Mouse (Mus musculus) embryonic facial prominence, embryonic 10.5 days (tissue): ENCODE measurements around the gene C1qtnf6. TPM values are rescaled to one million over a fixed set of nuclear protein-coding genes. Genes with fewer than 3 reads are reported as not detected.

ENCODE experiments used
- DNase-seq: peaks from one replicate; pipeline ENCODE4 v3.0.0-alpha.2; 2017; ENCODE audit warnings: low spot score
- H3K27ac ChIP-seq: fragments of 300-500 bp; sonication (generic); replicated peaks from 2 replicates; pipeline ENCODE4 v1.5.1; 2016; ENCODE audit warnings: mild to moderate bottlenecking
- H3K27me3 ChIP-seq: fragments of 300-500 bp; sonication (generic); replicated peaks from 2 replicates; pipeline ENCODE4 v1.6.1; 2016; ENCODE audit warnings: low read depth, mild to moderate bottlenecking; ENCODE audit not compliant: poor library complexity, severe bottlenecking
- H3K36me3 ChIP-seq: fragments of 300-500 bp; sonication (generic); replicated peaks from 2 replicates; pipeline ENCODE4 v1.6.1; 2016; ENCODE audit warnings: mild to moderate bottlenecking, moderate library complexity
- H3K4me1 ChIP-seq: fragments of 300-500 bp; sonication (generic); 2 replicates; pipeline ENCODE4 v1.6.1; 2016
- H3K4me3 ChIP-seq: fragments of 300-500 bp; sonication (generic); 2 replicates; pipeline ENCODE4 v1.5.1; 2016; ENCODE audit warnings: mild to moderate bottlenecking, moderate library complexity
- H3K9me3 ChIP-seq: fragments of 300-500 bp; sonication (generic); 2 replicates; pipeline ENCODE4 v1.6.1; 2016; ENCODE audit warnings: mild to moderate bottlenecking
- WGBS: fragments of 180-500 bp; shearing (Covaris S2); methylation state at CpG from one replicate; pipeline ENCODE4 v1.1.7; 2016; 5-methylcytosine and 5-hydroxymethylcytosine counted together
- polyA plus RNA-seq: library from polyadenylated mRNA; unstranded; fragments of >200 nt; fragmentation: Nextera tagmentation; extraction: Ambion mirVana; gene quantifications from 2 replicates; pipeline ENCODE4 v1.2.1, GENCODE M21; 2016

C1qtnf6 gene
- 9.6 and 10.4 TPM in 2 replicates for polyA plus RNA-seq

DNA sequence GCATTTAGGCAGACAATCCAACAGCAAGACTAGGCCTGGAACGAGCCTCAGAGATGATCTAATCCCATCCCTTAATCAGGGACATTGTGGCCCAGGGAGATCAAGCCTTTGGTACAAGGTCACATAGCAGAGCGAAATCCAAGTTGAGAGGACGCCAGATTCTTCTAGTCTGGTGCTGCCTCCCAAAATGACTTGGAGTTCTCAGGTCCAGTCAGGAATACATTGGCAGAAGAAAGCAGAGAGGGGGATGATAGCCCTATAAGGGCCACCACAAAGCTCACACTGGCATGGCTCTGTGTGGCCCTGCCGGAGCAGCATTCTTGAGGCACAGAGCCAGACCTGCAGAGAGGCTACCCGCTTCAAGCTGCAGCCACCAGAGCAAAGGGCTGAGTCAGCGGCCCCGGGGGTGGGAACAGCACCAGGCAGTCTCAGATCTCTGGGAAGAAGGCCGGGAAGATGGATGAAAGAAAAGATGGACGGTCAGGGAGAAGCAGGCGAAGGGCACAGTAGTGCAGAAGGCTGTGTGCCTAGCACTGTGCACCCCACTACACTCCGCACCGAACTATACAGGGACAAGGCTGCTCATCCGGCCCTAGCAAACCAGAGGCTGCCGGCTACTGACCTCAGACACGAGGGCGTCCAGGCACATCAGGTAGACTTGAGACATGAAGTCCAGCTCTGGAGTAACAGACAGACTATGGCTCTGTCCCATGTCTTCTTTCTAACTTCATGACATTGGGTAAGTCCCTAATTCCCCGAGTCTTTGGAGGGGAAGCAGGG is at the start of gene C1qtnf6:
C1qtnf6 (minus strand) TSS at position 746 of the 780 bp plus-strand sequence.
- Histone ChIP-seq H3K36me3 (no peaks in the 10 kb centered on the region), H3K27ac (peak within 1 kb of the TSS; percentile 87), H3K9me3 (no peaks in the 10 kb centered on the region), H3K27me3 (peaks cover 31% of the 10 kb centered on the region), H3K4me1 (peaks cover 43% of the 10 kb centered on the region), H3K4me3 (peak within 1 kb of the TSS; percentile 58)
- no peak for DNase-seq
- 73% methylated on average over 17 of the region's 17 CpGs for WGBS

DNA sequence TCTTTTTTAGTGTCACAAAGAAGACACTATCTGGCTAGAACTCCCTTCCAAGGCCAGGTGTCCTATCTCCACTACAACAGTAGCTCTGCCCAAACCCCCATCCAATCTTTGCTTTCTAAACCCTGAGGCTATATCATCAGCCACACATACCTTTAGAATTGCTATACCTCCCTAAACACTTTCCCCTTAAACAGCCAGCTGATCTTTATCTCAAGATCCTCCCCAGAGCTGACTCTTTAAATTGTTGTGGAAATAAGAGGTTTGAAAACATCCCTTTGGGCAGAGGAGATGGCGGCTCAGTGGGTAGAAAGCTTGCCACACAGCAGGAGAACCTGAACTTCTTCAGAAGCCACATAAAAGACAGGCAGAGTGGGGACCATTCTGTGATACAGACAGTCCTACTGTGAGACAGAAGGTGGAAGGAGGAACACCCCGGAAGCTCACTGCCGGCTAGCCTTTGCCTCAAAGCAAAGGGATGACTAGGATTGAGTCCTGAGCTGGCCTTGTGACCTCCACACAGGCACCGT is 45.1 kb upstream of the C1qtnf6 start:
- 54% methylated on average over 4 of the region's 4 CpGs for WGBS
- H3K27ac ChIP-seq: no peak overlapping the region
- H3K9me3 ChIP-seq: no peaks in the 10 kb centered on the region
- no peak for DNase-seq
- no peak overlapping the region for H3K4me3 ChIP-seq
- H3K36me3 ChIP-seq: no peaks in the 10 kb centered on the region
- H3K27me3 ChIP-seq: no peaks in the 10 kb centered on the region
- H3K4me1 ChIP-seq: peaks cover 30% of the 10 kb centered on the region

DNA sequence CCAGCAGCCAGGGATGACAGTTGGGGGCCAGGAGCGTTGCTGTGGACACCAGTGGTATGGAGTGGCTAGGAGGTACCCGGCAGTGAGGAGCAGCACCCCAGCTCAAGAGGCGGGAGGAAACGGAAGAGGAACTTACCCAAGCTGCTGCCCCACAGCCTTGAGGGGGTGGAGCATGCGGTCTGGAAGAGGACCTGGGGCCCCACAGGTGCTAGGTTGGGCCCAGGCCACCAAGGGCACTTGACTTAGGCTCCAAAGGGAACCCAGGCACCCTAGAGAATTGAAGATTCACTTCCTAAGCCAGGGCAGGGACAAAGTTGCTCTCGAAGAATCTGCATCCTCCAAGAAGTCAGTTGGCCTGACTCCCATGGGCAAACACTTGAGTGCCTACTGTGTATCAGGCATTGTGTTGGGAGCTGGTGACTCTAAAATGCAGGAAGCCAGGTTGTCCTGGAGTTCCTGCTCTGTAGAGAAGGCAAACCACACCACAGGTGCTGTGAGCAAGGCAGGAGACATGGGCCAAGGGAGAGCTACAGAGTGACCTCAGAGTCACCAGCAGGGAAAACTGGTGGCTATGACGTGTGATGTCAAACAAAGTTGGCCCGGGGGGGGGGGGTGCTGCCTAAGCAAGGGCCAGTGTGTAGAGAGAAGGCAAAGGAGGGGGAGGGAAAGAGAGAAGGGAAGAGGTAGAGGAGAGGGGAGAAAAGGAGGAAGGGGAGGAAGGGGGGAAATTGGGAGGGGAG is 41.6 kb upstream of the C1qtnf6 start, which contains the start of gene Rac2:
Rac2 (minus strand) TSS at position 126 of the 740 bp plus-strand sequence.
- H3K4me3 ChIP-seq: no peak within 1 kb of the TSS
- H3K9me3 ChIP-seq: no peaks in the 10 kb centered on the region
- H3K36me3 ChIP-seq: no peaks in the 10 kb centered on the region
- peak within 1 kb of the TSS; percentile 15; the same call in 1 of the 2 replicates for H3K27ac ChIP-seq
- WGBS: 85% methylated on average over 8 of the region's 8 CpGs
- no peak for DNase-seq
- peaks cover 9% of the 10 kb centered on the region for H3K4me1 ChIP-seq
- H3K27me3 ChIP-seq: no peaks in the 10 kb centered on the region

DNA sequence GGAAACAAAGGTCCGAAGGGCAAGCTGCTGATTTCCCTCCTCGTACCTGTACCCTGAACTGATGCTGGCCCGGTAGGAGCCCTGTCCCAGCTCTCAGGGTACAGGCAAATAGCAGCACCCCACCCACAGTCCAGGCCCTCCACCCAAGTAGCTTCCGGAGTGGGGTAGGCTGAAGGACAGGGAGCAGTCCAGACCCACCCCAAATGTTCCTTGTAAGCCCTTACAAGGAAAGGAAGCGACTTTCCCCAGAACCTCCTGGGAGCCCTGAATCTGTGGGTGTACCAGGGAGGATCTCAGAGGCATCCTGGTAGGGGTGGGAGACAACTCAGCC is 41.0 kb upstream of the C1qtnf6 start:
- Histone ChIP-seq H3K27me3 (no peaks in the 10 kb centered on the region), H3K9me3 (no peaks in the 10 kb centered on the region), H3K36me3 (no peaks in the 10 kb centered on the region), H3K4me1 (peaks cover 9% of the 10 kb centered on the region), H3K27ac (0 out of 2 replicates have a peak overlapping the region, but pooled peaks have one; percentile 15), H3K4me3 (no peak overlapping the region)
- 89% methylated on average over 5 of the region's 5 CpGs for WGBS
- DNase-seq: no peak

DNA sequence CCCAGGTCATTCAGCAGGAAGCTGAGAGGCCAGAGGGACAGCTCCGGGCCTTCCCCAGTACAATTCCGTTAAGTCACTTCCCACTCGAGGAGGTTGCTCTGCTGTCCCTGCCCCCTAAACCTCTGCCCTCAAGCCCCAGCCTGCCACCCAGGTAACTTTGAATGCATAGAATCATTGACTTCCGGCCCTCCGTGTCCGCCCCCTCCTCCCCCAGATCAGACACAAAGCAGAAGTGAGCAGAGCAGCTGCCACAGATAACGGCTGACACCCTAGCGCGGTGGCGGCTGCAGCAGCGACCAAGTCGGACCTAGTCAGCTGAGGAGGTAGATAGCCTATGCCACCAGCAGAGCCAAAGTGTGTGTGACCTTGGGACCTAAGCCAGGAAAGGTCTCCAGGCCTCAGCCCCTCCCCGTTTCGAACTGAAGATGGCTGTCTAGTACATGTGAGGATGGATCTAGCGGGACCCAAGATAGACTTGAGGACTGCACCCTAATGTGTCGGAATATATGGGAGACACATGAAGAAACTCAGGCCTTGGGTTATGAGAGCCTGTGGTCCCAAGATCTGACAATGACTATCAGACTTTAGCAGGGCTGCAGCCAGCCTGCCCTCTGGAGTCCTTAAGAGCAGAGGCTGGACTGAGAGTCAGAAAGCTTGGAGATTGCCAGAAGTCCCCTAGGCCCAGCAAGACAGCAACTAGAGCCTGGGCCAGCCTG is 40.5 kb upstream of the C1qtnf6 start:
- WGBS: 64% methylated on average over 16 of the region's 16 CpGs
- Histone ChIP-seq H3K36me3 (no peaks in the 10 kb centered on the region), H3K27me3 (no peaks in the 10 kb centered on the region), H3K4me1 (peaks cover 9% of the 10 kb centered on the region), H3K4me3 (no peak overlapping the region), H3K9me3 (no peaks in the 10 kb centered on the region), H3K27ac (peak overlapping the region; percentile 15; the same call in 1 of the 2 replicates)
- DNase-seq: no peak

DNA sequence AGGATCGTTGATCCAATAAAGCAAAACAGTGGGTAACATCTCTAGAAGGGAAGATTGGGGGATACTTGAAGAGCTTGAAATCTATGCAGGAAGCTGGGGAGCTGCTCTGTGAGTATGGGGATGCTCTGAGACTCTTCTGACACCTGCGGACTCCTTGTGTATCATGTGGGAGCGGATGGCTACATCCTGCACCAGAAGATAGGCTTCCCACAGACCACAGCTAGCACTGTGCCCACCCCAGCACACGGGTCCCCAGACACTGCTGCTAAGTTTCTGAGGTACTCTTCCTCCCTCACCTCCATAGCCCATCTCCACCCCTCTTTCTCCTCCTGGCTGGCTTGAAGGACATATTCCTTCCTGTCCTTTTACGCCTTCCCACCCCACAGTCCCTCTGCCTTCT is 39.0 kb upstream of the C1qtnf6 start:
- Histone ChIP-seq H3K27ac (no peak overlapping the region), H3K27me3 (no peaks in the 10 kb centered on the region), H3K4me3 (no peak overlapping the region), H3K4me1 (peaks cover 5% of the 10 kb centered on the region; the same call in 1 of the 2 replicates), H3K36me3 (no peaks in the 10 kb centered on the region), H3K9me3 (no peaks in the 10 kb centered on the region)
- DNase-seq: no peak
- WGBS: 91% methylated on average over 5 of the region's 5 CpGs

DNA sequence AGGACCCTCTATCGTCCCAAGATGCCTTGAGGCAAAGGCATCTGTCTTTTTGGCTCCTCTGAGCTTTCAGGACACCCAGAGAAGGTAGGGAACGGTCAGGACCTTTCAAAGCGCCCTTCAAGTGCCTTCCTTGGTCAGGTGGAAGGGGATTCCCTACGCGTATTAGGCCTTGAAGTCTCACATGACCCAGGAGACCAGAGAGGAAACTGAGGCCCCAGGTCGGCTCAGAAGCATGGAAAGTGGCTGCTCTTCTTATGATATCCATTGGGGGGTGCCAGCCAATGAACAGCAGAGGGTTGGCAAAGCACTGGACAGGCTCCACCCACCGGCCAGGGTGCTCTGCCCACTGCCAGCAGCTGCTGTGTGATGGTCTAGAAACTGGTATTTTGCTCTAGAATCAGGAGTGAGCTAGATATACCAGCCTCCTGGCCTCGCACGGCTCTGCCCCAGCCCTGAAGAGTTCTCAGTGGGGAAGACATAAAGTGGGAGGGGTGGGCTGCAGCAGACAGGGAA is 36.4 kb upstream of the C1qtnf6 start:
- Histone ChIP-seq H3K4me3 (no peak overlapping the region), H3K4me1 (peaks cover 13% of the 10 kb centered on the region; the same call in 1 of the 2 replicates), H3K9me3 (no peaks in the 10 kb centered on the region), H3K27ac (no peak overlapping the region), H3K27me3 (no peaks in the 10 kb centered on the region), H3K36me3 (no peaks in the 10 kb centered on the region)
- DNase-seq: no peak
- WGBS: 73% methylated on average over 9 of the region's 9 CpGs

DNA sequence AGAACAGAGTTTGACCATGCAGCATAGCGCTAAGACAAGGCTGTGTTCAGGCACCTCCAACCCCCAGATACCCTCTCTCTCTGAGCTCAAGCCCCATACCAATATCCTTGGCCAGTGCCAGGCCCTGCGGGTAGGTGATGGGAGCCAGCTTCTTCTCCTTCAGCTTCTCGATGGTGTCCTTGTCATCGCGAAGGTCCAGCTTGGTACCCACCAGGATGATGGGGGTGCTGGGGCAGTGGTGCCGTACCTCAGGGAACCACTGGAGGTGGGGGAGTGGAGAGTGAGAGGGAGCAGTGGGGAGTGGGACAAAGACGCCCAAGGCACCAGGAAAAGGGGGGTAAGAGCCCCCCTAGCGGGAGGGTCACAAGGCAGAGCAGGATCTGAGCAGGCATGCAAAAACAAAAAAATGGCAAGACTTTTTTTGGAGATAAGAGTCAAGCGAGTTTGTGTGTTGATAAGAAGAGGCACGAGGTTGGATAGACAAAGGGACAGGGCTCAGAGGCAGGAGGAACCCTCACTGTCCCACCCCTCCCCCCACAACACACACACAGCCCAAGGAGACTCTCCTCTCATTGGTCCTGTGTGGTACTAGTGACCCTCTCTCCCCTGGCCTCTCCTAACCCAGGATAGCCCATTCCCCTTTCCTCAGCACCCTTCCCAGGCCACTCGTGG is 33.7 kb upstream of the C1qtnf6 start:
- Histone ChIP-seq H3K27ac (no peak overlapping the region), H3K27me3 (no peaks in the 10 kb centered on the region), H3K4me3 (no peak overlapping the region), H3K36me3 (no peaks in the 10 kb centered on the region), H3K9me3 (no peaks in the 10 kb centered on the region), H3K4me1 (peaks cover 9% of the 10 kb centered on the region; the same call in 1 of the 2 replicates)
- 72% methylated on average over 11 of the region's 11 CpGs for WGBS
- no peak for DNase-seq

DNA sequence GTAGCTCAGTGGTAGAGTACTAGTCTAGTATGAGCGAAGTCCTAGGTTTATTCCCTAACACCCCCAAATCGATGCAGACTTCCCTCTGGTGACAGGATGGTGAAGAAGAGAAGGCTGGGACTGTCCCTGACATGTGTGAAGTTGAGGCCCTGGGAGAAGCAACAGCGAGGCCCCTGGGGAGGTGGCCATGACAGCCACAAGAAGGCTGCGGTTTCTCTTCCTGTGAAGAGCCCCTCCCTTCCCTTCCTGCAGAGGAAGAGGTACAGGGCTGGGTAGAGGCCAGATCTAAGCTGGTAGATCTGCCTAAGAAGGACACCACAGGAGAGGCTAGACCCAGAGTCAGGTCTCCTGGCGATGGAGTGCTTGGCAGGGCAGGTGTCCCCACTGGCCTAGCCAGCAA is 32.7 kb upstream of the C1qtnf6 start:
- Histone ChIP-seq H3K4me3 (no peak overlapping the region), H3K27me3 (no peaks in the 10 kb centered on the region), H3K9me3 (no peaks in the 10 kb centered on the region), H3K4me1 (peaks cover 16% of the 10 kb centered on the region), H3K36me3 (no peaks in the 10 kb centered on the region), H3K27ac (no peak overlapping the region)
- no peak for DNase-seq
- 79% methylated on average over 5 of the region's 5 CpGs for WGBS

DNA sequence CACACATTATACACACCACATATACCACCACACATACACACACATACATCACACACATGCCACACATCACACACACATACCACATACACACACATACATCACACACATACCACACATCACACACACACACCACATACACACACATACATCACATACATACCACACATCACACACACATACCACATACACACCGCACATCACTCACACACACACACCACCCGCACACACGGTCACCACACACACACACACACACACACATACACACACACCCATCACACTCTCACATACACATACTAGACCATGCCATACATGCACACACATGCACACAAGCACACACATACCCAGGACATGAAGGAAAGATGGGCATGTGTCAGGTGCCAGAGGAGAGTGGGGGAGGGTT is 32.1 kb upstream of the C1qtnf6 start:
- Histone ChIP-seq H3K27me3 (no peaks in the 10 kb centered on the region), H3K4me1 (peaks cover 22% of the 10 kb centered on the region), H3K4me3 (no peak overlapping the region), H3K27ac (no peak overlapping the region), H3K9me3 (no peaks in the 10 kb centered on the region), H3K36me3 (no peaks in the 10 kb centered on the region)
- WGBS: 92% methylated on average over 3 of the region's 3 CpGs
- DNase-seq: no peak

DNA sequence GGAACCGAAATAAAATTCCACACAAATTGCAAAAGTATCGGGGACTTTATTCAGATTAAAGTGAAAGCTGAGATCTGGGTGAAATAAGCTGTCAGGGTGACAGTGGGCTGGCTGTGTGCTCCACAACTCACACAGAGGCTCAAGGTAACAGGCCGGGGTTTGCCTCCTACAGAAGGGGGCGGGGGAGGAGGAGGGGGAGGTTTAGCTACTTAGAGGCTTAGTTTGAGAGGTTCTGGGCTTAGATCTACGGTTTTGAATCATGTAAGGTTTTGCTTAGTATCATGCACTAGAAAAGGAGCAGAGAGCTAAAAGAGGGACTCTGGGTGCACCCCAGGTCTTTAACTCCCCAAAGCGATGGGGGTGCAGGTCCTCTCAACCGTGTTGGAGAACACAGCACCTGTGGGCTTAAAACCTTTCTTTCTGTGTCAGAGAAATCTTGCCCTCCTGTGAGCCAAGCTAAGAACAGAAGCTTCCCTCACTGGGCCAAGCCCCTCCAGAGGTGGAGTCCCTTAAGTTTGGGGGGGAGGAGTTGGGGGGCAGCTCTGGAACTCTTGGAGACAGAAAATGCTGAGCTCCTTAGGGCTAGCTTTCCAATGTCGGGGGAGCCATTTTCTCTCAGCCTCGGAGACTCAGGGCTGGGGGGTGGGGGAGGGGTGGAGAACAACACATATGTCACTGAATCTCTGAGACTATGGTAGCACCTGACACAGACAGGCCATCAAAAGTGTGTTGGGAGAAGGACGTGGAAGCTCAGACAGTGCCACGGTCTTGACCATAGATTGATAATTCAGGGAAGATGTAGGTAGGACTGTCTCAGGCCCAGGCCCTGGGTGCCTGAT is 28.1 kb upstream of the C1qtnf6 start:
- H3K4me1 ChIP-seq: peaks cover 29% of the 10 kb centered on the region
- H3K9me3 ChIP-seq: no peaks in the 10 kb centered on the region
- no peaks in the 10 kb centered on the region for H3K36me3 ChIP-seq
- no peak overlapping the region for H3K27ac ChIP-seq
- no peaks in the 10 kb centered on the region; the same call in 1 of the 2 replicates for H3K27me3 ChIP-seq
- H3K4me3 ChIP-seq: no peak overlapping the region
- 63% methylated on average over 11 of the region's 11 CpGs for WGBS
- DNase-seq: no peak
